Mouse (Mus musculus) lung, adult 2 months (tissue): ENCODE data around the gene Gpkow. TPM values are rescaled to one million over a fixed set of nuclear protein-coding genes. Genes with fewer than 3 reads are reported as not detected.
A peak's percentile ranks its signal among the peaks of the same experiment; 100 is the strongest.

ENCODE experiments used
- DNase-seq: peaks from one replicate; pipeline ENCODE4 v3.0.0; 2022
- H3K4me1 ChIP-seq: fragments of 200-500 bp; 2 replicates; pipeline ENCODE4 v1.6.1; 2011; ENCODE audit warnings: low read length; ENCODE audit not compliant: control insufficient read depth, insufficient read depth
- H3K4me3 ChIP-seq: fragments of 200-500 bp; replicated peaks from 2 replicates; pipeline ENCODE3; 2011; ENCODE audit warnings: low read depth, mild to moderate bottlenecking, control low read depth, low read length; ENCODE audit errors: extremely low read depth
- CTCF ChIP-seq: fragments of 200-500 bp; IDR thresholded peaks from 2 replicates; pipeline ENCODE4 v1.5.1; 2011; ENCODE audit warnings: mild to moderate bottlenecking, low read length, control low read depth; ENCODE audit not compliant: insufficient read depth
- POLR2A ChIP-seq: fragments of 200-500 bp; IDR thresholded peaks from 2 replicates; pipeline ENCODE4 v1.6.1; 2011; ENCODE audit warnings: low read depth, mild to moderate bottlenecking, control low read depth, low read length, borderline replicate concordance; ENCODE audit errors: extremely low read depth
- WGBS: fragments of 180-500 bp; shearing (Covaris S2); methylation state at CpG from one replicate; pipeline ENCODE4 v1.1.7; 2018; 5-methylcytosine and 5-hydroxymethylcytosine counted together
- polyA plus RNA-seq: library from polyadenylated mRNA; depleted of rRNA; stranded (reverse); fragments of >200 nt; gene quantifications from 2 replicates; pipeline ENCODE4 v1.2.3, GENCODE M21; 2012; rRNA removed

Gene Gpkow
- 8.4 and 9.4 TPM in 2 replicates for polyA plus RNA-seq

- 22% methylated on average over 33 of the region's 33 CpGs for WGBS
- Histone ChIP-seq H3K4me1 (no peaks in the 10 kb centered on the region), H3K4me3 (peak within 1 kb of the TSS; percentile 65)
- TF ChIP-seq CTCF (no peak), POLR2A (peak; percentile 71; the same call in 1 of the 2 replicates)
- DNase-seq, result peak; percentile 67
These were observed at the start of gene Gpkow for GRCm38 (mm10) chrX:7696954-7697381. Gene Gpkow (plus strand): TSS chrX:7697131.

GRCm38 (mm10) chrX:7648671-7649304 is 48.1 kb upstream of the Gpkow start:
- TF ChIP-seq POLR2A (peak; percentile 73; the same call in 1 of the 2 replicates), CTCF (no peak)
- peak overlapping the region; percentile 64 for H3K4me3 ChIP-seq
- 24% methylated on average over 25 of the region's 25 CpGs for WGBS
- peaks cover 2% of the 10 kb centered on the region; the same call in 1 of the 2 replicates for H3K4me1 ChIP-seq
- DNase-seq, result peak; percentile 80

GRCm38 (mm10) chrX:7657221-7657639 is 39.7 kb upstream of the Gpkow start, which contains the start of gene Prickle3:
Gene Prickle3 (plus strand): TSS chrX:7657260.
- Histone ChIP-seq H3K4me1 (peaks cover 4% of the 10 kb centered on the region; the same call in 1 of the 2 replicates), H3K4me3 (peak within 1 kb of the TSS; percentile 78)
- whole genome bisulfite sequencing, result 25% methylated on average over 26 of the region's 26 CpGs
- DNase-seq, result peak; percentile 67
- TF ChIP-seq CTCF, result no peak
- peak; percentile 33; the same call in 1 of the 2 replicates for TF ChIP-seq POLR2A

GRCm38 (mm10) chrX:7658031-7658784 is 38.7 kb upstream of the Gpkow start:
- Histone ChIP-seq H3K4me3 (peak overlapping the region; percentile 78), H3K4me1 (peaks cover 4% of the 10 kb centered on the region; the same call in 1 of the 2 replicates)
- 28% methylated on average over 15 of the region's 15 CpGs for WGBS
- DNase-seq, result peak; percentile 51
- TF ChIP-seq POLR2A, result peak; percentile 16; the same call in 1 of the 2 replicates
- TF ChIP-seq CTCF, result no peak

GRCm38 (mm10) chrX:7658785-7659589 is 37.9 kb upstream of the Gpkow start:
- no peak for DNase-seq
- WGBS, result 57% methylated on average over 11 of the region's 11 CpGs
- peaks cover 4% of the 10 kb centered on the region; the same call in 1 of the 2 replicates for H3K4me1 ChIP-seq
- TF ChIP-seq POLR2A (no peak), CTCF (no peak)
- H3K4me3 ChIP-seq, result no peak overlapping the region

- Histone ChIP-seq H3K4me1 (peaks cover 4% of the 10 kb centered on the region; the same call in 1 of the 2 replicates), H3K4me3 (no peak overlapping the region)
- WGBS, result 70% methylated on average over 4 of the region's 4 CpGs
- no peak for DNase-seq
- TF ChIP-seq CTCF (no peak), POLR2A (no peak)
These were observed 35.8 kb upstream of the Gpkow start for GRCm38 (mm10) chrX:7661086-7661485.

- Histone ChIP-seq H3K4me1 (peaks cover 3% of the 10 kb centered on the region; the same call in 1 of the 2 replicates), H3K4me3 (no peak overlapping the region)
- TF ChIP-seq POLR2A (no peak), CTCF (no peak)
- no peak for DNase-seq
- WGBS, result 63% methylated on average over 3 of the region's 3 CpGs
These were observed 34.0 kb upstream of the Gpkow start for GRCm38 (mm10) chrX:7662936-7663335.

GRCm38 (mm10) chrX:7664791-7665190 is 32.1 kb upstream of the Gpkow start:
- no peak for TF ChIP-seq CTCF
- TF ChIP-seq POLR2A, result no peak
- Histone ChIP-seq H3K4me3 (no peak overlapping the region), H3K4me1 (no peaks in the 10 kb centered on the region)
- no peak for DNase-seq
- WGBS, result 84% methylated on average over 11 of the region's 11 CpGs
